Mouse (Mus musculus): ENCODE data around the gene Npcd.

- TF ChIP-seq CTCF (IDR thresholded peaks at IDR 0.05; ENCODE audit: low read depth) (no peak), EP300 (optimal IDR thresholded peaks at IDR 0.05) (no peak)
These were observed 59.7 kb downstream of the Npcd start for GRCm38 (mm10) chr15:79774117-79775027.

All from stomach, postnatal 0 days (tissue).